Mouse (Mus musculus) neutrophil, adult 5-6 weeks (primary cell): ENCODE data around the gene Ints6. TPM values are rescaled to one million over a fixed set of nuclear protein-coding genes. Genes with fewer than 3 reads are reported as not detected.

Experiments used
- ATAC-seq: fragments of 151-379, 151-347 bp; 2 replicates; pipeline ENCODE4 v1.8.0; 2017; ENCODE audit warnings: mild to moderate bottlenecking, moderate TSS enrichment; ENCODE audit not compliant: insufficient number of reproducible peaks, poor library complexity, low FRiP score, severe bottlenecking; ENCODE audit errors: extremely low read depth
- total RNA-seq: library from RNA; stranded (forward); fragments of 200-1000 nt; gene quantifications from 2 replicates; pipeline ENCODE4 v1.2.3, GENCODE M21; 2017

Gene Ints6
- total RNA-seq, result 110 and 153 TPM in 2 replicates

GRCm38 (mm10) chr14:62761036-62761881 lies at the start of gene Ints6:
TSS of gene Ints6 (minus strand) at chr14:62761169.
- peak; percentile 84 for ATAC-seq

- ATAC-seq, result no peak
Measured at GRCm38 (mm10) chr14:62808661-62809523, 47.9 kb upstream of the Ints6 start.

- no peak for ATAC-seq
Measured at GRCm38 (mm10) chr14:62806921-62807320, 46.0 kb upstream of the Ints6 start.

- no peak for ATAC-seq
Measured at GRCm38 (mm10) chr14:62803204-62803603, 42.2 kb upstream of the Ints6 start.

- no peak for ATAC-seq
Measured at GRCm38 (mm10) chr14:62800791-62801190, 39.8 kb upstream of the Ints6 start.

- ATAC-seq, result no peak
Measured at GRCm38 (mm10) chr14:62798608-62799101, 37.7 kb upstream of the Ints6 start.

- ATAC-seq, result no peak
Measured at GRCm38 (mm10) chr14:62795719-62796118, 34.8 kb upstream of the Ints6 start.

- no peak for ATAC-seq
Measured at GRCm38 (mm10) chr14:62789282-62789681, 28.3 kb upstream of the Ints6 start.

- no peak for ATAC-seq
Measured at GRCm38 (mm10) chr14:62782981-62783380, 22.0 kb upstream of the Ints6 start.

- no peak for ATAC-seq
Measured at GRCm38 (mm10) chr14:62780520-62781316, 19.7 kb upstream of the Ints6 start.

GRCm38 (mm10) chr14:62778095-62778494 lies 17.1 kb upstream of the Ints6 start:
- ATAC-seq, result no peak

GRCm38 (mm10) chr14:62775034-62775433 lies 14.1 kb upstream of the Ints6 start:
- ATAC-seq, result no peak

- no peak for ATAC-seq
Measured at GRCm38 (mm10) chr14:62774246-62774645, 13.3 kb upstream of the Ints6 start.

GRCm38 (mm10) chr14:62773766-62774165 lies 12.8 kb upstream of the Ints6 start:
- no peak for ATAC-seq

- ATAC-seq, result no peak
Measured at GRCm38 (mm10) chr14:62765398-62765797, 4.4 kb upstream of the Ints6 start.

- ATAC-seq, result no peak
Measured at GRCm38 (mm10) chr14:62764371-62764770, 3.4 kb upstream of the Ints6 start.

GRCm38 (mm10) chr14:62761943-62762342 lies 974 bp upstream of the Ints6 start:
- ATAC-seq, result no peak

- no peak for ATAC-seq
Measured at GRCm38 (mm10) chr14:62760321-62761035, 491 bp downstream of the Ints6 start.
